Mouse (Mus musculus) right cerebral cortex, postnatal 10 days (tissue): ENCODE data around the gene Zfr.

ENCODE experiments used
- DNase-seq, 2 experiments: peaks; one replicate each; pipeline ENCODE4 v3.0.0; 2021; ENCODE audit warnings: low spot score in 2 of 2

Gene Zfr

DNA sequence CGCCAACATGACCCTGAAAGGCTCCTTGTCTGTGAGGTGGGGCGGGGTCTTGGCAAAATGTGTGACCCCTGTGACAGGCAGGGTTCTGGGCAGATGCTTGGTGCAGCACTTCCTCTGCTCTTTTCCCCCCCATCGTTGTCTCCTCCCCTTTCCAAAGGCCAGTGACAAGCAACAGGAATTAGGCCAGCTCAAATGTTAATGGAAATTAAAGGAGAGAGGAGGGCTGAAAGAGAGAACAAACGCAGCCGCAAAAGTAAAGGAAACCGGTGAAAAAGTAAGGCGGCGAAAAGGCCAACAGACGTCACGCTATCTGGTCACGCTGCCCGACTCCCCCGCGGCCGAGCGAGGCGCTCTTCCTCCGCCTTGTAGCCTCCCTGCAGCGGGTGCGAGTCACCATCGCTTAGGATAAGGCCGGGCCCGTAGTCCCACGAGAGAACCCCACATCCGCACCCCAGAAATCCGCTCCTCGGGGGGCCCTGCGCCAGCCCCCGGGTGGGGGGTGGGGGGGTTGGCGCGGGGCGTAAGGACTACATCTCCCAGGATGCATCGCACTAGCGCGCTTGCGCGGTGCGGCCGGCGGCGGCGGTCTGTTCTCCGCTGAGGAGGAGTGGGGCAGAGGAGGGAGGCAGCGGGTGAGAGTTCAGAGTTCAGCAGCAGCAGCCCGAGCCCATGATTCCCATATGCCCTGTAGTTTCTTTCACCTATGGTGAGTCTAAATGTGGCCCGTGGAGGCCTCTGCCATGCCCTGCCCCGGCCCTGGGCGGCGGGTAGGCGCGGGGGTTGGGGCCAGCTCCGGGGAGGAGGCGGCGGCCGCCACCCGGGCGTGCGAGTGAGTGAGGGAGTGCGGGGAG is at the start of gene Zfr:
TSS of gene Zfr (plus strand) at position 590 of the 851 bp plus-strand sequence.
- DNase-seq, result peak; percentile 94 to 95

DNA sequence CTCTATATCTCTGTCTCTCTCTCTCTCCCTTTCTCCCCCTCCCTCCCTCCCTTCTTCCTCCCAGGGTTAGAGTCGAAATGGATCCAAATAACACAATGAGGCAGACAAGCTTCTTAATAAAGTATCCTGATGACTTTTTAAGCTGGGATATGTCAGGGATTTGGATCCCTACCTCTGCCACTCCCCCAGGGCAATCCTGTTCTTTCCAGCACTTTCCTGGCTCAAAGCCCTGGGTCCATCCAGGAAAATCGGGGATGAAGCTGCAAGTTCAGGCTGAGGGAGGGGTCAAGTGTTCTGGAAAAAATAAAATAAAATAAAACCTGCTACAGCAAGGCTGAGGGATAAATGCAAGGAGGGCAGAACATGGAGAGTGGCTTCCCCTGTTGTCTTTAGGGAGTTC is 49.7 kb upstream of the Zfr start:
- DNase-seq, result no peak

DNA sequence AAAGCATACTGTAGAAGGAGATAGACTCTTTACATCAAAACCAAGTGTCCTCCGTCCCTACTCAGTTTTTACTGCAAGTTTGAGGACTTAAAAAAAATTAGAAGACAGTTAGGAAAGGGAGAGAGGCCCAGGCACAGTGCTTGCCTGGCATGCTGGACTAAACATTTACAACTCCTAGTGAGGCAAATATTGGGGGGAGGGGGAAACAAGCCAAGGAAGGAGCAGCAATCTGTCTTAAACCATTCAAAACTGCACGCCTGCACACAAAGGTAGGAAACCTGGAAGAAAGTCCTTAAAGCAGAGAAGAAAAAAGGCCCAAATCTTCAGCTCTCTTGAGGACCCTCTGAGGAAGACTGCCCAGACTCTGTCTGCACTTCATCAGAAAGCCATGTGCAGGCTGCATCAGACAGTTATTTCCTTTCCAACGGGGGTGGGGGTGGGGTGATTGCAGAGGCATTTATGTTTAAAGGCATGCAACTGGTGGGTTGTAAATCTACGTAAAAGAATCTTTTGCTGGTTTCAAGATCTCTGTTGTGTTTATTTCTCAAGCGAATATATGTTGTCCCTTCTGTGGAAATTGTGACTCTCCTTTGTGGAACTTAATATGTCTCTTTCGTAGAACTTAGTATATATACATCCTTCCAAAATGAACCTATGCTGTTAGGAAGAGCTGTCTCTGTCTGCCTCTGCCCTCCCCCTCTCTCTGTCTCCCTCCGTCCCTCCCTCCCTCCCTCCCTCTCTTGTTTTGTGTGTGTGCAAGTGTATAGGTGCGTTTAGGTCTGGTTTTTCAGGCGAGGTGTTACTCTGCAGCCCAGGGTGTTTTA is 49.0 kb upstream of the Zfr start:
- no peak for DNase-seq

DNA sequence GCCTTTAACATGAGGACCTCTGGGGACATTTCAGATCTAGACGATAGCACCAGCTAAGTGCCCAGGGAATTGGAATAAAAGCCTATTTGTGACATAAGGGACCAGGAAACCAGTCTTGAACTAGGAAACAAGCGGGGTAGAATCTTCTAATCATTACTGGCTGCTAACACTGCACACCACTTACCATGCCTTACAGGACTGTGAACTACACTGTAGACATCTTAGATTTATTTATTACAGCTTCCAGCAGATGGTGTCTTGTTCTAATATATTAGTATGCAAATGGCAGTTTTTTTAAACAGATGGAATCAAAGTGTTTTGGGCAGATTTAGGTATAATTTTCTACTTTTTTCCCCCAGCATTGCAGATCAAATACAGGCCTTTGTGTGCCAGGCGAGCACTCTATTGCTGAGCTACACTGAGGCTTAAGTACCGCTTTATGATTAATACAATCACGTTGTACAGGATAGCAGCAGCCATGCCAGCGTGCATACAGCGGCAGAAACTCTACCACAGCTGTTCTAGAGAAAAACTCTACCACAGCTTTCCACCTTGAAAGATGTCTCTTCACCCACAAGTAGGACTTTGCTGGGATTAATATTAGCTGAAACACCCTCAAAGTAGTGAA is 44.8 kb upstream of the Zfr start:
- DNase-seq, result no peak

DNA sequence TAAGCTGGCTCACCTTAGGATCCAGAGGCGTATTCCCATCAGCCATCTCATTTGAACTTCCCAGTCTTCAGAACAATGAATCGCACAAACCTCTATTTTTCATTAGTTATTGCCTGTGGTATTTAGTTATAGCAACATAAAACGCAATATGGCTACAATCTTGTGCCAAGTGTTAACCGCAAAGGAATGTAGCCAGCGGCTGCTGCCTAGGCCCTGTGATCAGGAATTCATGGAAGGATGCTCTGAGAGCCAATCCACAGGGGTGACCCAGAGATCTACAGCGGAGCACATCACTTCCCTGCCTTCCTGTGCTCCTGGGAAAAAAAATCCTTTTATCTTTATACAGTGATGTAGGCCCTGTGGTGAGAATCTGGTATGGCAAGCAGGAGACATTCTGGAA is 43.2 kb upstream of the Zfr start:
- no peak for DNase-seq

DNA sequence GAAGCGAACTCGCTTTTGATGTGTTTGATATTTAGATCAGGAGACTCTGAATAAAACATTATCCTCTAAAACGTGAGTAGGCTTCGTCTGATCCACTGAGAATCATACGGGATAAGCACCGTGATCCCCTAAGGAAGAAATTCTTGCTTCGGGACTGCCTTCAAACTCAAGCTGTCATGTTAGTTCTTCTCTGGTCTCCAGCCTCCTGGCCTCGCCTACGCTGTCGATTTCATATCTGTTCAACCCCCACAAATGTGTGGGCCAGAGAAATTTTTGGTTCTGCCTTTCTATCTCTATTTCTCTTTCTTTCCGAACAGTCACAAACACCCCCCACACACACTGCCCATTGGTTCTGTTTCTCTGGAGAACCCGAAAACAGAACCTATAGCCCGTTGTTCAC is 35.3 kb upstream of the Zfr start:
- DNase-seq, result no peak

DNA sequence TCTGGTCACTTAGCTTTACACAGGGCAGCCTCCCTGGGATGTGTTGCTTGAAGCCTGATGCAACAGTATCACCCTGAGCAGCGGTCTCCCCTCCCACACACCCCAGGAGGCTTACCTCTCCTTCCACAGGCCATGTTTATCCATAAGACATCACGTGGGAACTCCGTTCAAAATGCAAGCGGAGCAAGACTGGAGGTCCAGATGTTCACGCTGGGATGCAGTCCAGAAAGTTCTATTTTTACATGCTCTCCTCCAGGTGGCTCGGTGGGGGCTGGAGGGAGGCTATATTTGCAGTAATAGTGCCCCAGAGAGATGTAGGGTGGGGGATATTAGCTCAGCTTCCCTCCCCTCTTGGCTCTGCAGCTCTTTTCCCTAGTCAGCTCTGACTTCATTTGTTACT is 33.5 kb upstream of the Zfr start:
- DNase-seq, result peak; percentile 56 to 75

DNA sequence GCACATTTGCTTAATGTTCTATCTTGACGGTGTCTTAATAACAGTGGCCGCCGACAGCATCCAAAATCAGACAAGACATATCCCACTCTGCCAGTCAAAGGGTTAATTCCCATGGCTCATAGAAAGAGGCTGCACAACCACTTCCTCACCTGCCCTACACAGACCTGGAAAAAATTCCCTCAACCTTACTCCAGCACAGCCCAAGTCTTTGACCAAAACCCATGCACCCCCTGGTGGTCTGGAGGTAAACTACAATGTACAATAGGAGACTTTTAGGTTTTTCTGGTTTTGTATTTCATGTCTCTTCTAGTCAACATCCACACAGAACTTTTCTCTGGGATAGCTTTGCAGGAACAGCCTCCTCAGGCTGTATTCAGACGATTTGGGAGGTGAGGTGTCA is 32.8 kb upstream of the Zfr start:
- peak in 1 of 2 experiments; percentile 60 for DNase-seq

DNA sequence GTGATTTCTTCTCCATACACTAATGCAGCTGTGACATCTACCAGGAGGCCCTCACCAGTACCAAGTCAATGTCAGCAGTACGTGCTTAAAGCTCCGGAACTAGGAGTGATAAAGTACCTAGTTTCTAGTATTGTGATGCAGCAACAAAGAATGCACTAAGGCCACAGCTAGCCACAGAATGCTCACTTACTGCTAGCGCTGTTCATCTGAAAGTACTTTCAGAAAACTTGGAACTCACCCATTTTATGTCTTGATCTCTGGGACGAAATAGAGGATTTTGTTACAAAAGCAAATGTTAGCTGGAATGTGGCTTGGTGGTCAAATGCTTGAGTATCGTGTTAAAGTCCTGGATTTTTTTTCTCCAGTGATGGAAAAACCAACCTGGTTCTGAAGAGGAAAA is 30.0 kb upstream of the Zfr start:
- no peak for DNase-seq

DNA sequence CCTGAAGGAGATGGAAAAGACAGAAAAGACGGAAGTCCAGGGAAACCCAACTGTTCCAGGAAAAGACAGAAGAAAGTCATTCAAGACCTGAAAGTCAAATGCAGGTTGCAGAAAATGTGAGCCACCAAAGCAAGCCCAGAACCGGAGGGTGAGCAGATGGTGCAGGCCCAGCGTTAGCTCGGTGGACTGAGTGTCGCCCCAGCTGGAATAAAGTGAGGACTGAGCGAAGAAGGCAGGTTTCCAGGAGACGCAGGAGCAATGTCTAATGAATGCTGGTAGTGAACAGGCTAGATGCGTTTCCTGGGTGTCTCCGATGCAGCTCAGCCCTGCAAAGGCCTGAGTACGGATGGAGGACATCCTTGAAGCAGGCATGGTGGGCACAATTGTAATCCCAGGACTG is 29.5 kb upstream of the Zfr start:
- DNase-seq, result no peak

DNA sequence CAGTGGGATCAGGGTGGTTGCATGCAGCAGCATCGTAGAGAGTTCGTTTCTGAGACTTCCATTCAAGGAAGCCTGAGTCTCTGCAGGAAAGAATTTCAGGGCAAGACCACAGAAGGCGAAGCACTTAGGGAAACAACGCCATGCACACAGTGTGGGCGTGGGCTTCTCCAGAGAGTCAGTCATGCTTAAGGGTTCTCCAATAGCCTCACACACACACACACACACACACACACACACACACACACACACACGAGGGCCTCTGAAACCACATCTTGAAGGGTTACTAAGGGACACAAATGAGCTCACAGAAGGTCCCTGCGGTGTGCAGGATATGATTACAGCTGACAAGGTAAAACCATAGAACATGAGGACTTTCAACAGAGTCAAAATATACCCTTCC is 27.5 kb upstream of the Zfr start:
- DNase-seq, result no peak

DNA sequence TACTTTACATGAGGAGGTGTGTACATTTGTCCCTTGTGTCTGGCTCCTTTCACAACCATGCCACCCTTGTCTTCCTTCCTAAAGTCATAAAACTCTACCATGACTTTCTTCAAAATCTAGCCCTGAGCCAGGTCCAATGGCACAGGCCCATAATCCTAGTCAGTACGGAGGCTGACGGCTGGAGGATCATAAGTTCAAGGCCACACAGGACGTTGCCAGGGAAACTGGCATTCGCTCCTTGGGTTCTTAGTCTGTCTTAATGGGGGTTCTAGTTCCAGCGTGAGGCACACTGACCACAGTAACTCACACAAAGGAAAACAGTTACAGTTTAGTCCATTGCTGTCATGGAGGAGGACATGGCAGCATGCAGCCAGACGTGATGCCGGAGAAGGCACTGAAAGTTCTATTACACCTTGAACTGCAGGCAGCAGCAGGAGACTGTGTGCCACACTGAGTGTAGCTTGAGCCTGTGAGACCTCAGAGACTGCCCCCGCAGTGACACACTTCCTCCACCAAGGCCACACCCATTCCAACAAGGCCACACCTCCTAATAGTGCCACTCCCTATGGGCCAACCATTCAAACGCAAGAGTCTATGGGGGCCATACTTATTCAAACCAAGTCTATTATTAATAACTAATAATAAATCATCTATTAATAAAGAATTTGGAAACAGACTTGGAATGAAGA is 26.5 kb upstream of the Zfr start:
- no peak for DNase-seq

DNA sequence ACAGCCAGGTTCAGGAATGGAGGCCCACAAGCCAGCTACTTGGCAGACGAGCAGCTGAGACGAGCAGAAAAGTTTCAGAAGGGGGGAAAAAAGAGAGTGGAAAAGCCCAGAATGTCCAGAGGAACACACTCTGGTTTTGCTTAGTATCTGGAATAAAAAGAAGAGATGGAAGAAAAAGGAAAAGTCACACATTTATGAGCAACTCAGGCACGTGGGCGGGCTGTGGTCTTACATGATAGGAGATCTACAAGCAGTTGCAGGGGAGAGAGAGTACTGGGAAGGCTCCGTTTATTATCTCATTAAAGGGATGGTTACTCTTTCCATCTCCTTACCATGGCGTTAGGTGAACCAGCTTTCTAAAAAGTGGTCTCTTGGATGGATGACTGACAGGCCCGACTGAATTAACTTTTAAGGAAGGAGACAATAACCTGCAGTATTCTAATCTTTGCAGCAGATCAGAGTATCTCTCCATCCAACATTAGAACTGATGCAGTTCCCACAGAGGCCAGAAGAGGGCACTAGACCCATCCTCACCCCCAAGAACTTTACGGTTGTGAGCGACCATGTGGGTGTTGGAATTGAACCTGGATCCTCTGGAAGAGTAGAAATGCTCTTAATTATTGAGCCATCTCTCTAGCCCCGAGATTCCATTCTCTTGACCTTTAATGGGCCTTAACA is 25.7 kb upstream of the Zfr start:
- peak in 1 of 2 experiments; percentile 56 for DNase-seq

DNA sequence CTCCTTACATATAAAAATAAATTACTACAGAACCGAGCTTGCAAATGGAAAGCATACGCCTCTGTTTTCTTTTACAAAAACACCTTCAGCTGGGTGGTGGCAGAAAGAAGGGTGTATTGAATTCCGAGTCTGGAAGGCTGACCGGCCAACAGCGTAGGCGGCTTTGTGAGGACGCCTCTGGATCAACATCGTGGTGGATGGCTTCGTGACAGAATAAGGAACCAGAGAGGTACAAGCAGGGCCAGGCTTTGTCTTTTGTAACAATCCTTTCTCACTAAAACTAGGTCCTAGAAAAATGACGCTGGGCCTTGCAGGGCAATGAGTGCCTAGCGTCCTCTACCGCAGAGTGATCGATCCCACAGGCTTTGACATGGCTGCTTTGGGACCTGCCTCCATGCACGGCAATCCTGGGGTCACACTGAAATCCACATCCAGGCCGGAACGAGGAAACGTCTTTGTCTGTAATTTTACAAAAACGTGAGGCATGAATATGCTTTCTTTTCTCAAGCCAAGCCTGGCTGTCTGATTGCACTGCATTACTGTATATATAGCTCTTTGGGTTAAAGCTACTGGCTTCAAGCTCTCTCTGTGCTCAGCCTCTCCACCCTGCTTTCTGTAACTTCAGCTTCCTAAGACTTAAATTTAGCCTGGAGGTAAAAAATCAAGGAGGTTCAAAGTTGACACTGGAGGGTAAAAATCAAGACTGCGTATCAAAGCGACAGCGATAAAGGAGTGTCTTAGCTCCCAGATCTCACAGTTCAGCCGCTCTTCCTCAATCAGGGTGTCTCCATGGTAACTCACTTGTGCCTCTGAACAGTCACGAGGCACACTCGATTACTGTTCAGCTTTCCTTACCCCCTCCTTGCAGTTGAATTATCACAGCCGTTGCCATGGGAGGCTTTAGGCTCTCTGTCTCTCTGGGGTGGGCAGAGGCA is 24.3 kb upstream of the Zfr start:
- DNase-seq, result peak; percentile 70 to 88

DNA sequence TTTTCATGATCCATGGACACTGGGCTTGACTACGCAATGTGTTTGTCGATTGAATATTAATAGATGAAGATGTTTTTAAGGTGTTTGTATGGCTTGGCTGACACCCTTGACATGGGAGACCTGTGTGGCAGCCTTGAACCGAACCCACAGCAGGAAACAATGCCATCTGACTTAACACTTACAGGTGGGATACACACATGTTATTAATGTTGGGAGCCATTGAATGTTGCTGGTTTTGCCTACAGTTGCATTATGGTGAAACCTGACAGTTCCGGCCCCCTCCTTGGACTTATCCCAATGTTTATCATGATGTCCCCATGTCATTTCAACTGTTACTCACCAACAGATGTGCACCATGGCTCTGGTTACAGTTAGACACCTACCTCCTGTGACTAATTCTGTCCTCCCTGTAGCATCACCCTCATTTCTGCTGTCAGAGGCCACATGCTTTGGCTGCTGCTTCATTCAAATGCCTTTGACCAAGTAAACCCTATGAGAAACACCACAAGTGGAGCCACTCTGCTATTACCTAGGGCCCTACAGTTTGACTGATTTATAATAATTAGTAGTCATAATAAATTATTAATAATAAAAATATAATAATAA is 23.6 kb upstream of the Zfr start:
- no peak for DNase-seq

DNA sequence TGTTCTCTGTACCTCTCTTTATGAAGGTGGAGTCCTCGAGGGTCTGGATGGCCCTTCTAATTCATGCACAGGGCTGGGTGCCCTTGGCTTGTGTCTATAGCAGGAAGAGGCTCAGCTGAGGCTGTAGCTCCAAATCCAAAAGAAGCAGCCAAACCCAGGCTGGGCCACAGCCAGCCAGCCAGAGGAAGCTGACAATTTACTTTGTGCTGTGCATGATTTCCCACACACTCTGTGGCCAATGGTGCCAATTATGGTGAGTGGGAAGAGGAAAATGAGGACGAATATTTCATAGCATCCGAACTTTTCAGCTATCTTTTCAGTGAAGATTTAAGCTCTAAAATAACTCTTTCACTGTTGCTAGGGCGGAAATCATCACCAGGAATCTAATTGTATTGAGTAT is 21.2 kb upstream of the Zfr start:
- DNase-seq, result peak; percentile 86 to 91

DNA sequence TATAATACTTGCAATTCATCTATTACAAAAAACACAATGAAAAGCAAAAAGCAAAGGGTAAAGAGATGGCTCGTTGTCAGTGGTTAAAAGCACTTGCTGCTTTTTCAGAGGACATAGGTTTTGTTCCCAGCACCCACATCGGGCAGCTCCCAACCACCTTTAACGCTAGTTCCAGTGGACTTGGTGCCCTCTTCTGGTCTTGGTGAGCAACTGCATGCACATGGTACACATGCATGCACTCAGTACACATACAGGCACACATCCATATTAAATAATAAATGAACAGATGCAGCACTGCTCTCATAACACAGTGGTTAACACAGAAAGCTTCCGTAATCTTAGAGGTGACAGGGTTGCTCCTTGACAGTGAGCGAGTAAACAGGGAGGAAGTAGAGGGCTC is 20.3 kb upstream of the Zfr start:
- no peak for DNase-seq

DNA sequence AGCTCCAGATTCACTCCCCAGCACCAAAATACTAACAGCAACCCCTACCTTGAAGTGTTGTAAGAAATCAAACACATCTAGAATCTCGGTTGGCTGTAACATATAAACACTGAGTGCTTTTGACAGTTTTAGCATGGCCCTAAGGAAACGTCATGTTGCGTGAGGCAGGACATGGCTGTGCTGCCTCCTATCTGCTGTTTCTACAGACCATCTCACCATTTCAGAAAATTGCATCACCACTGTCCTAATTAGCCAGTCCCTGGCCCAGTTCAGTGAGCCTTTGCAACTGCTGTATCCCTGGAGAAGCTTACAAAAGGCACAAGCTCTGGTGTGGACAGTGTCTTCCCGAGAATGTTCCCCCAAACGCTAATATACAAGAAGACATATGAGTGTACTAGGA is 16.7 kb upstream of the Zfr start:
- peak in 1 of 2 experiments; percentile 19 for DNase-seq

DNA sequence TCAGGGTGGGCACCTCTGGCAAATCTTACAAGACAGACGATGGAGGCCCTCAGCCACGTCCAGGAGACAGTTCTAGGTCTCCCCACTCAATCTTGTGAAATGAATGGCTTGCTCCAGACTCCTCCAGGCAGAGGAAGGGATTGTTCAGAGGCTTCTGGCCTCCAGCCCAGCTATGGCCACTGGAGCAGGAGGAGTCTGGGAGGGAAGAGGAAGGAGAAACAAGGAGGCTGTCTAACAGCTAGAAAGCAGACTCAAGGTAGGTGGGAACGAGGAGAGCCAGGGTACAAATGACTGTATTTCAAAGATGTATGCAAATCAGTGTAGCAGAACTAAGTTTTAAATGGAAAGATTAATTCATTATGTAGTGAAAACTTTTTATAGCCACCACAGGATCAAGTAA is 13.9 kb upstream of the Zfr start:
- no peak for DNase-seq

DNA sequence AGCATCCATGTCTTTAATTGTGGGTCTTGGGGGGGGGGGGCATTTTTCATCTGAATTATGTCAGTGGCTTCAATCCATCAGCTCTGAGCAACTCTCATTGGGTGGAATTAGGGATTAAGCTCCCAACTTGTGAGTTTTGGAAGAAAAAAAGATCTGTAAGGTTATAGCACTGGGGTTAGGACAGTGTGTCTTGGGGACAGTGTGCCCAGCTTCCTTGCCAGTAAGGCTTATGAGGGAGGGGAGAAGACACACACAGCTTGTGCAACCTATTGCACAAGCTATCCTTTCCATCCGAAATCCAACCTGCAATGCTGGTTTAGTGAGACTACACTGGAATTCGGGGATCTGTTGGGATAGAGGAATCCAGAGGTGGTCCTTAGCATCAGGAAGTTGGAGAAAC is 12.8 kb upstream of the Zfr start:
- DNase-seq, result no peak
